Mouse (Mus musculus): ENCODE data around the gene S100a14. TPM values are rescaled to one million over a fixed set of nuclear protein-coding genes. Genes with fewer than 3 reads are reported as not detected.

The S100a14 gene
- total and polyA plus RNA-seq, 3 experiments: not detected

DNA sequence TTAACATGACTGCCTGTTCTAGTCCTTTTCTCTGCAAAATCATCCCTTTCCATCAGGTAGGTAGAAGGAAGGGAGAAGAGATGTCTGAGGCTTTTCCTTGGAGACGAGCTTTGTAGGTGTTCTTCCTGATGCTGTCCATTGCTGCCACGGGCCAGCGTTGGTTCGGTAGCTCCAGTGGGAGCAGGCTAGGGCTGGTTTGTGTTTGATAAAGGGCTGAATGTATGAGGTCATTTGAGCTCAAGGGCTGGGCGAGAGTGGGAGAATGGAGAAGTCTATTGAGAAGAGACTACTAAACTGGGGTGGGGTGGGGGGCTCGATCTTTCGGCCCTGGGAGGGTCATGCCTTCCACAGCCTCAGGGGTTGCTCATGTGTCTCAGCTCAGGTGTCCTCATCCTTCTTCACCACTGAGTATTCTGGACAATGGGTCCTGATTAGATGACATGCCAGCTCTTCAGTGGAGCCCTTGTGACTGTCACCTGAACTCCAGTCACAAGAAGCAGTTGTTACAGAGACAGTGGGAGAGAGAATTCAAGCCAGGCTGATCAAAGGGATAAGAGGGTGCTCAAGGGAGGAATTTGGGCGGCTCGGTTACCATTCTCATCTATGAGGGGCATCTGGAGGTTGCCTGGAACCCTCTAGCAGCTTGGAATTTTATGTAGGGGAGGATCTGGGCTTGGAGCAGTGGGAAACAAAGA is 13.6 kb upstream of the S100a14 start:
- no peaks in the 10 kb centered on the region for H3K9me3 ChIP-seq (replicated peaks; ENCODE audit: insufficient read depth, low read length)
- H3K79me2 ChIP-seq (ENCODE audit: control insufficient read depth, insufficient read depth, low read length, poor library complexity): peaks cover 11% of the 10 kb centered on the region
- no peaks in the 10 kb centered on the region for H3K27me3 ChIP-seq (ENCODE audit: control insufficient read depth in 1 of 2, insufficient read depth in 2 of 2, low read length in 2 of 2)
- no peak for TF ChIP-seq BHLHE40 (IDR thresholded peaks at IDR 0.05; ENCODE audit: borderline replicate concordance, low read depth, low read length)
- TF ChIP-seq MAZ (IDR thresholded peaks at IDR 0.05; ENCODE audit: low read depth, low read length): no peak
- TF ChIP-seq USF2 (IDR thresholded peaks at IDR 0.05; ENCODE audit: borderline replicate concordance in 1 of 2, insufficient read depth in 1 of 2, low read depth in 1 of 2, low read length in 2 of 2): no peak
- TF ChIP-seq CTCF (IDR thresholded peaks at IDR 0.05 in 2 of 3, conservative IDR thresholded peaks at IDR 0.05 in 1 of 3; ENCODE audit: control insufficient read depth in 1 of 3, insufficient read depth in 1 of 3, low read depth in 2 of 3, low read length in 3 of 3, poor library complexity in 1 of 3, severe bottlenecking in 1 of 3): no peak
- TF ChIP-seq ZNF384 (IDR thresholded peaks at IDR 0.05; ENCODE audit: low read depth, low read length): no peak
- no peak for DNase-seq (ENCODE audit: low read depth, low spot score)
- H3K9ac ChIP-seq (ENCODE audit: control insufficient read depth, low read depth, low read length, poor library complexity, severe bottlenecking): no peak overlapping the region
- H3K4me1 ChIP-seq (ENCODE audit: control insufficient read depth in 1 of 2, insufficient read depth in 2 of 2, low read length in 2 of 2): peaks cover 0 to 17% of the 10 kb centered on the region in 2 experiments; a peak in 3 of 4 replicates
- H3K36me3 ChIP-seq (ENCODE audit: control insufficient read depth in 1 of 2, insufficient read depth in 2 of 2, low read length in 2 of 2): peaks cover 0 to 6% of the 10 kb centered on the region in 2 experiments; a peak in 2 of 4 replicates
- no peak overlapping the region for H3K27ac ChIP-seq (ENCODE audit: control insufficient read depth, low read depth, low read length)
- H3K4me3 ChIP-seq (ENCODE audit: control insufficient read depth in 1 of 2, insufficient read depth in 1 of 2, low read depth in 2 of 2, low read length in 2 of 2): no peak overlapping the region

DNA sequence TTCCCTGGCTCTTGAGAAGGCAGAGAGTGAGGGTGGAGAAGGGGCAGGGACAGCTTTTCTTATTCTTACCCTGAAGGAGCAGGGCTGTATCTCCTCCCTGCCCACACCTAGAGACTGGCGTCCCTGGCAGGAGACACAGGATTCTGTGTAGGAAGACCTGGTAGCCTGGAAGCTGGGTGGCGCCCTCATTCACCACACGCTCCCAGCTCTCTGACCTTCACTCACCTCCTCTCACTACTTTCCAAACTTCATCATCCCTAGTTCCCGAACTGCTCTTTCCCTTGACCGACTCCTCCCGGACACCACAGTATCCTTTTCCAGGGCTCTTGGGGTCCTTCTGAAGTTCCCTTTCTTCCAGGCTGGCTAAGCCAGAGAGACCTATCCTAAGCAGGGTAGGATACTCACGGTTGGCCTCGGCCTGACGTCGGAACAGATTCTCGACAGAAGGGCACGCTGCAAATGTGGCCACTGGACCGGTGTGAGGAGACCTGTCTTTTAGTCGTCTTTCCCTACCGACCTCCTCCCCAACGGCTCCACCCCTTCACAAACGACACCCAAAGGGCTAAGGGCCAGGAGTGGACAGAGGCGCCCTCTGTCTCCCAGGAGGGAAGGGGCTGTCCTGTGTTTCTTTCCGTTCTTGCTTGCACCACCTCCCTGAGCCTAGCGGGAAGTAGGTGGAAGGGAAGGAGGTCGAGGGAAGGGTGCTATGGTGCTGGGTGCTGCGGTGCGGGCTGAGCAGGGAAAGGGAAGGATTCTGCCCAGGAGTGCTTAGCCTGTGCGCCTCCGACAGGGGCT is 12.7 kb upstream of the S100a14 start, which contains the start of the genes S100a1 and S100a13:
Gene S100a1, minus strand, starts transcription at position 597 of the 795 bp plus-strand sequence.
Gene S100a13, plus strand, starts transcription at position 640 of the 795 bp plus-strand sequence.
- peaks cover 2% of the 10 kb centered on the region for H3K79me2 ChIP-seq (ENCODE audit: control insufficient read depth, insufficient read depth, low read length, poor library complexity)
- TF ChIP-seq CHD1 (IDR thresholded peaks at IDR 0.05; ENCODE audit: low read depth, low read length) (no peak), CTCF (IDR thresholded peaks at IDR 0.05 in 2 of 3, conservative IDR thresholded peaks at IDR 0.05 in 1 of 3; ENCODE audit: control insufficient read depth in 1 of 3, insufficient read depth in 1 of 3, low read depth in 2 of 3, low read length in 3 of 3, poor library complexity in 1 of 3, severe bottlenecking in 1 of 3) (peak in 2 of 3 experiments; percentile 9 to 29; a peak in 2 of 6 replicates), ELF1 (IDR thresholded peaks at IDR 0.05; ENCODE audit: low read depth, low read length) (0 out of 2 replicates have a peak, but pooled peaks have one; percentile 3), KAT2A (conservative IDR thresholded peaks at IDR 0.05; ENCODE audit: low read depth, low read length) (no peak)
- peaks cover 0 to 6% of the 10 kb centered on the region in 2 experiments; a peak in 2 of 4 replicates for H3K36me3 ChIP-seq (ENCODE audit: control insufficient read depth in 1 of 2, insufficient read depth in 2 of 2, low read length in 2 of 2)
- peak within 1 kb of the TSS; percentile 70 for H3K9ac ChIP-seq (ENCODE audit: control insufficient read depth, low read depth, low read length, poor library complexity, severe bottlenecking)
- no peaks in the 10 kb centered on the region for H3K27me3 ChIP-seq (ENCODE audit: control insufficient read depth in 1 of 2, insufficient read depth in 2 of 2, low read length in 2 of 2)
- peaks cover 0 to 17% of the 10 kb centered on the region in 2 experiments; a peak in 3 of 4 replicates for H3K4me1 ChIP-seq (ENCODE audit: control insufficient read depth in 1 of 2, insufficient read depth in 2 of 2, low read length in 2 of 2)
- no peak within 1 kb of the TSS; the same call in 1 of the 2 replicates for H3K27ac ChIP-seq (ENCODE audit: control insufficient read depth, low read depth, low read length)
- no peaks in the 10 kb centered on the region for H3K9me3 ChIP-seq (replicated peaks; ENCODE audit: insufficient read depth, low read length)
- DNase-seq (ENCODE audit: low read depth, low spot score): peak; percentile 64
- peak within 1 kb of the TSS; percentile 64 to 84 for H3K4me3 ChIP-seq (ENCODE audit: control insufficient read depth in 1 of 2, insufficient read depth in 1 of 2, low read depth in 2 of 2, low read length in 2 of 2)

DNA sequence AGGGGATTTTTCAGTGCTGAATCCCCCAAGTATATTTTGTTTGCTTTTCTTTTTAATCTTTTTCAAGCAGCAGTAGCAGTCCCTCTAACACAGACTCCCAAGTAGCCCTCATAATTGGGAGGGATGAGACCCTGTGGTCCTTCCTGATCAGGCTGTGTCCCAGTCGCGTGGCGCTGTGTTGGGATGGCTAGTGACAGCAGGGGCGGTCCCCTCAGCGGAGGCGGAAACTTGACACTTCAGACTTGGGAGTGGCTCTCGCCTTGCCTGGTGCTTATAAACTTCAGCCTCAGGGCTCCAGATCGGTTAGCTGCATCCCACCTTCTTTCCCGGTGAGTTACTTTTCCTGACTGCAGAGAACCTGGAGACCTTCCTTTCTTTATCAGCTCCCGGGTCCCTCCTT is 12.0 kb upstream of the S100a14 start:
- Histone ChIP-seq H3K79me2 (ENCODE audit: control insufficient read depth, insufficient read depth, low read length, poor library complexity) (no peaks in the 10 kb centered on the region; the same call in 1 of the 2 replicates), H3K4me1 (ENCODE audit: control insufficient read depth in 1 of 2, insufficient read depth in 2 of 2, low read length in 2 of 2) (peaks cover 0 to 17% of the 10 kb centered on the region in 2 experiments; a peak in 3 of 4 replicates), H3K9me3 (replicated peaks; ENCODE audit: insufficient read depth, low read length) (no peaks in the 10 kb centered on the region), H3K27me3 (ENCODE audit: control insufficient read depth in 1 of 2, insufficient read depth in 2 of 2, low read length in 2 of 2) (no peaks in the 10 kb centered on the region), H3K4me3 (ENCODE audit: control insufficient read depth in 1 of 2, insufficient read depth in 1 of 2, low read depth in 2 of 2, low read length in 2 of 2) (peak overlapping the region; percentile 64 to 84), H3K9ac (ENCODE audit: control insufficient read depth, low read depth, low read length, poor library complexity, severe bottlenecking) (peak overlapping the region; percentile 70), H3K27ac (ENCODE audit: control insufficient read depth, low read depth, low read length) (no peak overlapping the region; the same call in 1 of the 2 replicates), H3K36me3 (ENCODE audit: control insufficient read depth in 1 of 2, insufficient read depth in 2 of 2, low read length in 2 of 2) (peaks cover 0 to 6% of the 10 kb centered on the region in 2 experiments; a peak in 2 of 4 replicates)
- DNase-seq (ENCODE audit: low read depth, low spot score): peak; percentile 86
- TF ChIP-seq ETS1 (IDR thresholded peaks at IDR 0.05; ENCODE audit: low read depth, low read length) (no peak), POLR2AphosphoS2 (IDR thresholded peaks at IDR 0.05; ENCODE audit: low read length) (peak; percentile 90), NELFE (IDR thresholded peaks at IDR 0.05; ENCODE audit: low read depth, low read length) (peak; percentile 71), ZC3H11A (IDR thresholded peaks at IDR 0.05; ENCODE audit: low read depth, low read length) (no peak), RCOR1 (IDR thresholded peaks at IDR 0.05; ENCODE audit: low read depth, low read length) (no peak), UBTF (IDR thresholded peaks at IDR 0.05; ENCODE audit: borderline replicate concordance, insufficient read depth, low read depth, low read length) (no peak), TCF12 (IDR thresholded peaks at IDR 0.05; ENCODE audit: low read depth, low read length) (peak; percentile 64), ELF1 (IDR thresholded peaks at IDR 0.05; ENCODE audit: low read depth, low read length) (no peak), MEF2A (IDR thresholded peaks at IDR 0.05; ENCODE audit: extremely low read depth, insufficient replicate concordance, low read depth, low read length, poor library complexity, severe bottlenecking) (no peak), POLR2AphosphoS5 (IDR thresholded peaks at IDR 0.05; ENCODE audit: borderline replicate concordance, low read depth, low read length) (no peak), MYB (IDR thresholded peaks at IDR 0.05; ENCODE audit: low read depth, low read length) (no peak; the same call in 1 of the 2 replicates), MYC (IDR thresholded peaks at IDR 0.05; ENCODE audit: low read depth, low read length) (peak; percentile 86), CHD2 (IDR thresholded peaks at IDR 0.05; ENCODE audit: low read length) (no peak)
